Mouse (Mus musculus) midbrain, embryonic 12.5 days (tissue): ENCODE measurements around the gene Rexo1. TPM values are rescaled to one million over a fixed set of nuclear protein-coding genes. Genes with fewer than 3 reads are reported as not detected.

ENCODE experiments used
- microRNA-seq: library from miRNA; unstranded; fragments of <30 nt; microRNA quantifications from one replicate; pipeline ENCODE4, GENCODE M21; 2017
- polyA plus RNA-seq: library from polyadenylated mRNA; unstranded; fragments of >200 nt; fragmentation: Nextera tagmentation; extraction: Ambion mirVana; gene quantifications from 2 replicates; pipeline ENCODE4 v1.2.1, GENCODE M21; 2016

Rexo1 gene
- polyA plus RNA-seq, 1 experiment from 2014 or later, result 37.3 TPM

Small RNA genes lying within 50 kb of the gene (microRNA-seq; reads per million reads assigned to microRNA genes)
- gene Mir6912, result not detected

Other genes starting within 250 kb of the Rexo1 start
- 36.2 and 44.5 TPM in 2 replicates for gene 2310011J03Rik, start 241.0 kb downstream of the Rexo1 start, polyA plus RNA-seq
- gene Pcsk4, start 232.1 kb downstream of the Rexo1 start, polyA plus RNA-seq, result 2.4 and 3.7 TPM in 2 replicates
- gene Reep6, start 231.6 kb downstream of the Rexo1 start, polyA plus RNA-seq, result 3.1 and 4.3 TPM in 2 replicates
- 0.38 and 0.79 TPM in 2 replicates for gene Adamtsl5, start 213.1 kb downstream of the Rexo1 start, polyA plus RNA-seq
- gene Plk5, start 205.1 kb downstream of the Rexo1 start, polyA plus RNA-seq, result 0.31 and 0.52 TPM in 2 replicates
- 18.4 and 19.7 TPM in 2 replicates for gene Mex3d, start 173.9 kb downstream of the Rexo1 start, polyA plus RNA-seq
- 288 and 314 TPM in 2 replicates for gene Mbd3, start 162.0 kb downstream of the Rexo1 start, polyA plus RNA-seq
- 398 and 414 TPM in 2 replicates for gene Uqcr11, start 154.7 kb downstream of the Rexo1 start, polyA plus RNA-seq
- gene Tcf3, start 127.9 kb downstream of the Rexo1 start, polyA plus RNA-seq, result 185 and 191 TPM in 2 replicates
- 2.8 and 3.2 TPM in 2 replicates for gene Onecut3, start 66.7 kb downstream of the Rexo1 start, polyA plus RNA-seq
- gene Atp8b3, start 22.4 kb downstream of the Rexo1 start, polyA plus RNA-seq, result 0.78 and 0.97 TPM in 2 replicates
- 6.1 and 6.2 TPM in 2 replicates for gene Klf16, start 15.8 kb upstream of the Rexo1 start, polyA plus RNA-seq
- gene Abhd17a, start 28.8 kb upstream of the Rexo1 start, polyA plus RNA-seq, result 104 and 105 TPM in 2 replicates
- 63.1 and 68.4 TPM in 2 replicates for gene Scamp4, start 41.3 kb upstream of the Rexo1 start, polyA plus RNA-seq
- 7.8 and 8.7 TPM in 2 replicates for gene Adat3, start 41.3 kb upstream of the Rexo1 start, polyA plus RNA-seq
- 6.0 and 7.5 TPM in 2 replicates for gene Gm49322, start 44.5 kb upstream of the Rexo1 start, polyA plus RNA-seq
- 180 and 194 TPM in 2 replicates for gene Csnk1g2, start 61.3 kb upstream of the Rexo1 start, polyA plus RNA-seq
- 82.7 and 95.3 TPM in 2 replicates for gene Btbd2, start 95.5 kb upstream of the Rexo1 start, polyA plus RNA-seq
- 83.6 and 86.5 TPM in 2 replicates for gene Mknk2, start 116.6 kb upstream of the Rexo1 start, polyA plus RNA-seq
- gene Mob3a, start 140.4 kb upstream of the Rexo1 start, polyA plus RNA-seq, result 60.4 and 67.0 TPM in 2 replicates
- 24.9 and 29.9 TPM in 2 replicates for gene Izumo4, start 140.6 kb upstream of the Rexo1 start, polyA plus RNA-seq
- gene Ap3d1, start 180.7 kb upstream of the Rexo1 start, polyA plus RNA-seq, result 94.0 and 99.1 TPM in 2 replicates
- 26.9 and 30.8 TPM in 2 replicates for gene Dot1l, start 193.6 kb upstream of the Rexo1 start, polyA plus RNA-seq
- gene Sf3a2, start 236.6 kb upstream of the Rexo1 start, polyA plus RNA-seq, result 68.5 and 70.8 TPM in 2 replicates
- 137 and 148 TPM in 2 replicates for gene Plekhj1, start 237.1 kb upstream of the Rexo1 start, polyA plus RNA-seq
- 0.10 TPM in 1 of 2 replicates, not detected in the other for gene Amh, start 243.7 kb upstream of the Rexo1 start, polyA plus RNA-seq